Mouse (Mus musculus) T-cell, adult 2 months (primary cell): Measurements from ENCODE around the gene Wwox.

ENCODE experiments used
- DNase-seq: peaks from one replicate; pipeline ENCODE4 v3.0.0; 2022; ENCODE audit warnings: low spot score

Gene Wwox

DNA sequence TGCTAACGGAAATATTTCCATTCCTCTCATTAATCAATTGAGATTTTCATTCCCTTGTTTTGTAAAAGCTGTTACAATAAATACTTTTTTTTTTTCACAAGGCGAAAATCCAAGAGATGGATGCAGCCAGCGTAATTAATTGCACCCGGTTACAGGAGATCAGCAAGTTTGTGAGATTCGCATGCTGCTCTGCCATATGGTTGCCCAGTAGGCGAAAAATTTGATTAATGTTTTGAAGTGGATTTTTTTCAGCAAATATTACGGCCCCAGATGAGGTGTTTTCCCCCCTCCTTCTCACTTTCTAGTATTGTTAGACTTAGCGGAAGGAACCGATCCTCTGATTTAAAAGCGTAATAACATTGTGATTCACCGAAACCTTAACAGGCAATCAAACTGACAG lies 160.7 kb downstream of the Wwox start:
- no peak for DNase-seq

DNA sequence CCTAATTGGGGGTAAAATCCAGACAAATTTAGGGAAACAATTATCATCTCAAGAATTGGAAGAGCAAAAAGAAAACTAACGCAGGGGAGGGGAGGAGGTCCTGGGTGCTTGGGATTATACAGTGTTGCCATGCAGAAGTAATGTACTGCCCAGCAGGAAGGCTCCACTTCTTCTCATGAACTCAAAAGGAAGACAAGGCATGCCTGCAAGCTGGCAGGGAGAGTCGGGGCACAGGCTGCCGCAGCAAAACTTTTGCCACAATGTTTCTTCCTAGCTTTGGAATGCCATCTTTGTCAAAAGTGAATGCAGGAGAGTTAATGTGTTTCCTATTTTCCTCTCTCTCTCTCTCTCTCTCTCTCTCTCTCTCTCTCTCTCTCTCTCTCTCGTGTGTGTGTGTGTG lies 163.6 kb downstream of the Wwox start:
- DNase-seq: no peak

DNA sequence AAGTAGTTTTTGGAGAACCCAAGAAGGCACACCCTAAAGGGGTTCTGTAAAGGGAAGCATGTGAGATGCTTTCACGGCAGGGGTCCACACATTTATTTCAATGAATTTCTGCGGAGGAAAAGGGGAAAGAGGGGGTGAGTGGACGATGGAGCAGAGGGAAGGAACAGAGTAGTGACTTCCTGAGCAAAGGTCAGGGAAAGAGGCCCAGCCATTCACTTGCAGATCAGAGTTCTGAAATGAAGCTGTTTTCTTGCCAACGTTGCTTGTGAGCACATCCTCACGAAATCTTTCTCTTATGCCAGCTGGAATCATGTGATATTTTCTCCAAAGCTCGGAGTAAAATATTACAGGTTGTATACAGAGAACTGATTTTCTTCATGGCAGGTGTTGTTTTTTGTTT lies 164.1 kb downstream of the Wwox start:
- DNase-seq: no peak

DNA sequence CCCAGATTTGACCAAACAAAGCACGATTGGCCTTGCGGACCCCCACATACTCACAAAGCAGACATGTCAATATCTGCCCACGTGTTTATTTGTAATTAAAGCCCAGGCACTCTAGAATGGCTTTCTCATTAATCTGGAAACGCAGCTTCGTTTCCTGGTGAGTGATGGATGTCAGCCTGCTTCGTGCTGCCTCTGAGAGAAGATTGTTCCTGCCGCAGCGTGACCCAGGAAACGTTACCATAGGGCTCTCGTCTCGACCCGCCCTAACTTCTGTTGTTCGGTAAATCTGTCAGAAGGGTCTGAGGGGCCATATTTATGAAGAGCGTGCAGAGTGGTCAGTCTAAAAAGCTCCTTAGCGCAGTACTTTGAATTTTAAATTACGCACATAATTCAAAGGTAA lies 164.9 kb downstream of the Wwox start:
- no peak for DNase-seq

DNA sequence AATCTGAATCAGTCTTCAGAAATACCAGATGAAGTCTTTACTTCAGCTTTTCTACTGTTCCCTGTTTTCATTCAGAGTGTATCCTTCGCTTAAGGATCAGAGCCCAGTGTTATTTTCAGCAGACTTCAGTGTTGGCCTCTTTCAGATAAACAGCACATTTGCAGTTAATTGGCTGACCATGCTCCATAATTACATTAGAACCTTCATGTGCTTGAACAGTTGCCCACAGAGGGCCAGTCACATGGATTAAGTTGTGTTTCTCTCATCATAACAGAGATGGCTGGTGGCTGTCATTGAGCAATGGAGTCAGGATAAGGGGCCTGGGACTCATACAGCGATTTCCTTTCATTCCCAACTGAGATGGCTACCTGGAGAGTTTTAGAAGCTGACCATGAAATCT lies 166.2 kb downstream of the Wwox start:
- no peak for DNase-seq

DNA sequence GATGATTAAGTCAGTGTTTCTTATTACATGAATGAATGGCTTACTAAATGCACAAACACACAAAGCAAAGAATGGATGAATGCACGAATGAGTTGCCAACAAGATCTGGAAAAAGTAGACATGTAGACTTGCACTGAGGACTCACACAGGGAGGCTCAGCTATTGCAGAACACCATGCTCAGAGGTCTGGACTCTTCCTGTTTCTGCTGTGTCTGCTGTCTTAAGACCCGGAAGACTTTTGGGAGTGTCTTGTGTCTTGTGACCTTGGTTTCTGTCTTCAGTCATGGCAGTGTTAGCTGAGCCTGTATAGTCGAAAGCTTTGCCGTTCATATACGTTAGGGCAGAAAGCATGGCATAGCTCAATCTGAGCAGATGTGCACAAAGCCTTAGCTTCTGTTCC lies 169.9 kb downstream of the Wwox start:
- no peak for DNase-seq

DNA sequence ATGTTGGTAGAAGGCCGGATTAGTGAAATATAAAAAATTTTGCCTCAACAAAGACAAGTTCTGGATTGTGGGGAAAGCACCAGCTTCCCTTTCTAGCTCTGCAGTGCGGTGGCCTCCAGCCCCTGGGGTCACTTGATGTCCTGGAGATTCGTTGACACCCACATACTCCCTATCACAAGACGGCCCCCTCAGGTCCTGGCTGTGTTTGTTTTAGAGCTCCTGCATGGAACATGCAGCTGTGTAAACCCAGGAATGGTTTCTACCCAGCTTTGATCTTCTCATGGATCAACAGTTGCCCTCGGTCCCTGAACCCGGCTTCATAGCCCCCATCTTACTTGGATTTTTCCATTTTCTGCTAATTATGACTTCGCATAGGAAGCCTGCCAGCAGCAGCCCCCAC lies 171.6 kb downstream of the Wwox start:
- DNase-seq: no peak

DNA sequence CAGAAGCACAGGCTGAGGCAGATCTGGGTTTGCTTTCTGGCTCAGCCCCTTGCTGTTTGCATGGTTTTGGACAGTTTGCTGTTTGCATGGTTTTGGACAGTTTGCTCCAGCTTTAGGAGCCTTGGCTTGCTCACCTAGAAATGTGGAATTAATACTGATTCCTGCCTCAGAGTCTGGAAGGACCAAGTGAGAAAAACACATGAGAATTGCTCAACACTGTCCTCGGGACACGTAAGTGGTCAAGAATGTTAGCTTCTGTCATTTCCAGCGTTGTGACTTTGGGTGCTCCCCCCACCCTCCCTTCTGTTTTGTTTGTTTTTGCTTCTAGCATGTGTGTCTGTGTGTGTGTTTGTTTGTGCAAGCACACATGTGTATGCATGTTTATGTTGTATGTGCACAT lies 172.6 kb downstream of the Wwox start:
- DNase-seq: no peak

DNA sequence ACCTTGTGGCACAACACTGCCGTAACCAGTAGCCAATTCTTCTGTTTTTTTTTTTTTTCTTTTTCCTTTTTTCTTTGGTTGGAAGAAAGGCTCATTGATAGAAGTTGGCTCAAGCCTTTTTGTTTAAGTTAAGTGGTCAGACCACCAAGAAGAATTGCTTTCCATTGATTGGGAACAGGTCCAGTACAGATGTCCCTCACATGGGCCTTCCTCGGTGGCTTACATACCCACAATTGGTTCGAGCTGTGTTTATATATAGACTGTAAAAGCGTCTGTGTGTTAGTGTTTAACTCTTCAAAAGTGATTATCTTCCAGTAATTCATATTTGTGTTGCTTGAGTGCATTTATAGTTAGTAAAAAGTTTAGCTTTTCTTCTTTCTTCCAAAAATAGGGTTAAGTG lies 176.0 kb downstream of the Wwox start:
- no peak for DNase-seq

DNA sequence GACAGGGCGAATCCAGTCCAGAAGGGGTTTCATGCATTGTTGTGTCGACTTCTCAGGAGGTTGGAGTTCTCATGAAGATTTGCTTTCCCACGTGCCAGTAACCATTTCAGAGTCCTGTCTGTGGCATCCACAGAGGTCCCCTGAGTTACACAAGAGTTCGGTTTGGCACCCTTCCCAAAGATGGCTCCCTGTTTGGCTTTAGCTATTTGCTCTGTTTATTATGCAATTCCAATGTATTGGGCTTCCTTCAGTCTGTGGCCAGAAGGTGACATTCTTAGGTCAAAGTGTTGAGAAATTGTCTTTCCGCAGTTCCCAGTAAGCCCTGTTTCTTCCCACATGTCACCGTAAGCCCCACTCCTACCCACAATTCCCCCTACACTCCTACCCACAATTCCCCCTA lies 176.5 kb downstream of the Wwox start:
- no peak for DNase-seq

DNA sequence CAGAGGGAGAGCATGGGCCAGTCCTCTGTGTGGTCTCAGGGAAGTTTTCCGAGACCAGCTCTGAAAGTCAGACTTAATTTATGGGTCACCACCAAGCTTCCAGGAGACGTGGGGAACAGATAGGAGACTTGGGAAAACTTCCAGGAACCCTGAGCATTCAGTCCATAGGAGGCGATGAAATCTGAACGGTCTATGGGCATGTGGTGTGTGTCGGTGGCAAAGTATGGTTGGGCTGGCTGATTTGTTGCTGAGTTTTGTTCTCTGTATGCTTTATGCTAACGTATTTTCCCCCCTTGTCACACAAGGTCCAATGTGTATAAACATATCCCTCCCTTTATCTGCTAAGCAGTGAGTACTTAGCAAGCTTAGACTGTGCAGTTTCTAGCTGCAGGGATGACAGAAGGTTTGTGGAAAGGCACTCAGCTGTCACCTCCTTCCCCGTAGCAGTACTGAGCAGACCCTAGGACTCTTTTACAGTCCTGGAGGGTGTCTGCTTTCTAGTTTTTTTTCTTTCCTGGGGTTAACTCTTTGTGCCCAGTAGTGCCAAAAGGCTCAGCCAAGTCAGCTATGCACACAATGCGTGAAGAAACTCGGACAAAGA lies 179.6 kb downstream of the Wwox start:
- DNase-seq: no peak

DNA sequence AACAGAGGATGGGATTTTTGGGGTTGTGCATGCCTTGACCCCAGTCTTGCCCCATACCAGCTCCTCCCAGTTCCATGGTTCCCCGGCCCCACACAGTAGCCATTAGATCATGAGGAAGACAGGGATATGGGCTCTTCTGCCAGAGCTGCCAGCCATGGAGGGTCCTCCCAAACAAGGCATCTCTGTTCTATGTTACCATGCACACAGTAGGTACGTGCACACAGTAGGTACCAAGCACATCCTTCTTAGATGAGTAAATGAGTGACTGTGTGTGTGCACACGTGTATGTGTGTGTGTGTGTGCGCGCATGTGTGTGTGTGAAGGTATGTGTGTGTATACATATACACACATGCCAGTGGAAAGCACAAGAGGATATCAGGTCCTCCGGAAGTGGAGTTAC lies 185.9 kb downstream of the Wwox start:
- DNase-seq: no peak

DNA sequence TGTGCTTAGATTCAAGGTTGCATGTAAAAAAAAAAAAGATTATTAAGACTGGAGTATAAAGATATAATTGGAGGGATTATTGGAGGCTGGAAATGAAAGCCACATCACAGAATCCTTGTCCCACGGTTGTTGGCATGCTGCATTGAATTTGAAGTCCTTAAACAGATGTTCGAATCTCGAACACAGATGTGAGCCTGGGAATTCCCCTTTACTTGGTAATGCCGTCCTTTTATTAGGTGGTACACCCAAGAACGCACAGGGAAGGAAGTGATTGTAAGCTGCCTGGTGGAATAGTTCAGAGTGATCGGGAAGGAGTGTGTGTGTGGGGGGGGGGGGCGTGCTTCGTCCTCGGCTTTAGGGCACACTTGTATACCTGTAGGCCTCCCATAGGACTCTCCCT lies 187.4 kb downstream of the Wwox start:
- no peak for DNase-seq

DNA sequence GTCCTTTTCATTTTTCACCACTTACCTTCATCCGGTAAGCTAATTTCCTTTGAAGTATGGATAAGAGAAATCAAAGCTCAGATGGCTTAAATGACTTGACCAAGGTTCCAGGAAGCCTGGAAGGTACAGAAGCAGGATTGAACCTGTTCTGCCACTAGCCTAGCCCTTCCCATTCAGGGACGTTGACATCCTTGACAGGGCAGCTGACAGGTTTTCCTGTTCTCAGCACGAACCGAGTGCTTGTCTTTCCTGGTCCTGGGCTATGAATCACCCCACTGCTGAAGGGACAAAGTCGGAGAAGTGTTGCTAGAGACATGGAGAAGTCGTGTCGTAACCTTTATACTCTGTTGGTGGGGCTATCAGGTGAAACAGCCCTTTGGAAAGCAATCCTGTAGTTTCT lies 190.3 kb downstream of the Wwox start:
- no peak for DNase-seq

DNA sequence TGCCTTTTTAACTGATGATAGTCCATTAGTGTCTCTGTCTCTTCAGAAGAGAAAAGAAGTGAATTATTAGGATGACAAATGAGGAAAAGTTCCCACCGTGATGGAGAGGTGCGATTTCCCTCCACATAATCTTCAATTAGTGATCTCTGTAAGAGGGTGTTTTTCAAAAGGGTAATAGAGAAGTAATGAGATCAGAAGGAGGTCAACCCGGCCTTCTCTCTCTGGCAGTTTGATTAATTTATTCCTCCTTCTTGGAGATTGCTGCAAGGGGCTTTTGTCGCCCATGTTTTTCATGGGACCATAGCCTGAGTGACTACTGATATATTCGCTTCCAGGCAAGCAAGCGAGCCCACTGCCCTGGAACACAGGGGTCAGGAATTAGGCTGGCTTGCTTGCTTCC lies 191.6 kb downstream of the Wwox start:
- DNase-seq: no peak

DNA sequence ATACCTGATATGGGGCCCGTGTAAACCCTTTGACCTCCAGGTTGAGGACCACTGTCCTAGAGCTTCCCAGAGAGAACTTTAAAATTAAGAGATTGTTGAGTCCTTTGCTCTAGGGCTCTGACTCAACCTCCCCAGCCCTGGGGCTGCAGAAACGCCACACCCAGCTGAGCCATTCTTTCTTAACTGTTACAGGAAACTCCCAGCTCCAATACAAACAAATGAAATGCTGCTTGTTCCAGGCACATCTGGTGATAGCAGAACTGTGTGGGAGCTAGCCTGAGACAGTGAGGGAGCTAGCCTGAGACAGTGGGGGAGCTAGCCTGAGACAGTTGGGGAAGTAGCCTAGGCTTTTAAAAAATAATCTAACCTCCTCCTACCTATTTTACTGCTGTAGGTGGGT lies 194.7 kb downstream of the Wwox start:
- DNase-seq: no peak

DNA sequence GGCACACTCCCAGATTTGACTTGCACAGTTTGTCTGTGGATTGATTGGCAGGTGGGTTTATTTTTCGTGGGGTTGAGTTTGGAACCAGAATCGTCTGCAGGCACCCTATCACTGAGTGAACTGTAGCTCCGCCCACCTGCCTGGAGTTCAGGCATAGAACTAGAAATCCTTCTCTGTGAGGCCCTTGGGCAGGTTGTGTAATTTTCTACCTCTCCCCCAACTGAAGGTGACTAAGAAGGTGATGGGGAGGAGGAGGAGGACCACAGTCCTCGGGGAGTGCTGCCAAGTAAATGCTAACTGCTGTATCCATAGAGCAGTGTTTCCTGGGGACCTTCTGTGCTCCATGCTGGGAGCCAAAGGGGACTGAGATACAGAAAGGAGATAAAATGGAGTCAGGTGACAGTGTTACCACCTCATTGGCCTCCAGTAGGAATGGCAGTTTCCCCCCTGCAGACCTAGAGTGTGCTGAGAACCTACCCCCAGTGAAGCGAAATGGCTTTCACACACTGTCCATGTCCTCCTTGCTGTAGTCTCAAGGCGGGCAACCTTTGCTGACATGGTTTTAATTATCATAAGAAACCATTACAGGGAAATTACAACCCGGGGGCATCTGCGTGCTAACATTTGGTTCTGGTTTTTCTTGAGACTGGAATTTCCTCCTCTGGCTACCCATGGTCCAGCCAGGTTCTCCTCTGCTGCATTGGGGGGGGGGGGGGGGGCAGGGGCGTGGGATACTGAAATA lies 195.4 kb downstream of the Wwox start:
- no peak for DNase-seq

DNA sequence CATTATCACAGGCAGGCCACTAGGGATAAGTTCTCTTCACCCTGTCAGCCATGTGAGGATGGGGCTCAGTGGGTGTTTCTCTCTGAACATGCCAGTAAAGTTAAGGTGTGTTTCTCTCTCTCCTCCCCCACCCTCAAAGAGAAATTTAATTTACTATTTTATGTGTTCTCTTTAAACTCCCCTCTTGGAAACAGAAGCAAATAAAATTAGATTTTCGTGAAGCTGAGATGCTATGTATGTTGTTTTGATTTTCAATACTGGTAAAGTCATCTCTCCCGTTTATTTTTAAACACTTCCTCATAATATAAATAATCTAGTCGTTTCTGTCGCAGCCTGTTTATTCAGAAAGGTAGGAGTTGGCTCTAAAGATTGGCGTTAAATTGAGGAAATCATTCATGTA lies 196.9 kb downstream of the Wwox start:
- no peak for DNase-seq

DNA sequence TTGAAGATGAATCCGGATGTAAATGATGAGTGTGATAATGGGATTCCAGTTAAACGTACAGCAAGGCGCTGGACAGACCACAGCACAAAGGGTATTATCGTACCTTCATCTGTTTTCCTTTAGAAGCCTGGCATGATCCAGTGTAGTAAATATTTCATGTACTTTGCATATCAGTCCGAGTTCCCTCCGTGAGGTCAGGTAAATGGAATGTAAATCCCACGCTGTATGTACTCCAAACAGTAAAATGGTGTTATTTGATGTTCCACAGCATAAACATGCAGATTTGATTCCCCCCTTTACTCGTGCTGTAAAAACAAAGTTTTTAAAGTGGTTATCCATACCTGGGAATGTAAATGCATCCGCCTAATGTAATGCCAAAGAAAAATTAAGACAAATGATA lies 202.4 kb downstream of the Wwox start:
- DNase-seq: no peak

DNA sequence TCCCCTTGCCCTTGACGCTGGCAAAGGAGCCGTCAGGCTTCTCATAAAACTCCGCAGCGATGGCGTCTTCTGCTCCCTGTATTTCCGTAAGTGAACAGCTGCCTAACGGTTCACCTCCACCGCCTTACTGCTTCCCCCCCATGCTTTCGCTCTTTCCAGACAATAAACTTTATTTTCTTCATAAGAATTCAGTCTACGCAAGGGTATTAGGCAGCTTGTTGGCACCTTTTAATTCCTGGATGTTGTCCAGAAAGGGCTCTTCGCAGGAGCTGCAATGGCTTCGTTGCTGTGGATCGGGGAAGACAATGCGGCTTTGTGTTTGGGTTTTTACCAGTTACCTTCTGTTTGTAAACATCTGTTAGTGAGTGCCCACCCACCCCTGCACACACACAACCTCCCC lies 211.3 kb downstream of the Wwox start:
- no peak for DNase-seq

DNA sequence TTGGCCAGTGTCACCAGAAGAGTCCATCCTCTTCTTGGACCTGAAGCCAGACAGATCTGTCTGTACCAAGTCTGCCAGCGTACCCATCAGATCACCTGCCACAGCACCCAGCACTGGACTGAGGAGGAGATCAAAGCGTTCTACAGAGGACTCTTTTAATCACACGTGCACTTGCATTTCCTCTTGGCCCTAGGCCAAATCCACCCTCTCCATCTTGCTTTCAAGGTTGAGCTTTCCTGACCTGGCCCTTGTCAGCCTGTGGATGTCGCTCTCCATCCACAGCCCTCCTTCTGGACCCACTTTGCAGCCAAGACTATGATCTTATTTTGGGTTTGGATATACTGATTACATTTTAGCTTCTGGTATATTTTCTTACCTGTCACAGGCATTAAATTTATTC lies 218.3 kb downstream of the Wwox start:
- DNase-seq: no peak

DNA sequence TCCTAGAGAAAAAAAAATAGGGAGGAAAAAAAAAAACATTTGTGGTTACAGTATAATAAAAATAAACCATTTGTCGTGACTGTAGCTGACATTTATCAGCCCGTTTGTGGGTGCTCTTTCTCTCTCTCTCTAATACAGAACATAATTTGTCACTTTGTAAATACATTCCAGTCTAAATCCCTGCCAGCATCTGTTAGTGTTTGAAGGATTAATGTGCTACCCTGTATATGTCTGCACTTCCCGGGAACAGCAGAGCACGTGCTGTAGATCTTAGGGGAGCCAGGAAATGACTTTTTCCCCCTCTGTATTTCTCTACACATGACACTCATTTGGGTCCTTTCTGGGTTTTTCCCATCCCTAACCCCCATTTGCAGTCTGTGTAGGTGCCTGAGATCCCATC lies 219.0 kb downstream of the Wwox start:
- no peak for DNase-seq

DNA sequence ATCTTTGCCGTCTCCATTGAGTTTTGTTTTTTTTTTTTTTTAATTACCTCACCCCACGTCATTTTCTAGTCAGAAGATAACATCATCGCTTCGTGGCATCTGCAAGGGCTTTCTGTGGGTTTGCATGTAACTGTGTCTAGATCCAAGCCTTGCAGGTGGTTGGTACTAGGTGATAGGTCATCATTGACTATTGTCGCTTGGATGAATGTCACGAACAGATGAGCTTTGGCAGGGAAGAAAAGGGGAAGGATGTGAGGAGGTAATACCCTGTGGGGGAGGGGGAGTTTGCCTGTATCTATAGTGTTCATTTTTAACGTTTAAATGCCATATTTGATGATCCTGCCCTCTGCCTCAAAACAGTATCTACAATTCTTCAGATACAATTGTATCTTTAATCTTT lies 223.6 kb downstream of the Wwox start:
- DNase-seq: no peak

DNA sequence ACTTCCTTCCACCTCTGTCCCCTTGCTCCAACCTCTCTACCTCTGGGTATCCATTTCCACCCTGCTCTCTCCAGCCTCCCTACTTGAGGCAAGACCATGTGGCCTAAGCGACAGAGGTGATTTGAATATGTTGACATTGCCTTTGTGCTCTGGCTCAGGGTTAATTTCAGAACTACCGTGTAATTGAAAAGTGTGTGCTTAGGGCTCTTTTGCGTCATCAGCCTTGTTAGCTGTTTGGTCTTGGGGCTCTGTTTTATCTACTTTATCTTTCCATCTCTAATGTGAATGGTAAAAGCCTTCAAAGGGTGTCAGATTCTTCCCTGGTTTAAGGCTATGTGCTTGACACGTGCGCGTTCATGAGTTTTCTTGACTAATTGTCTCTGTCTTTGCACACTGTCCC lies 226.1 kb downstream of the Wwox start:
- DNase-seq: no peak
